Mouse (Mus musculus): Measurements from ENCODE around the gene Dgkb. TPM values are rescaled to one million over a fixed set of nuclear protein-coding genes. Genes with fewer than 3 reads are reported as not detected.

The Dgkb gene
- polyA plus RNA-seq, 1 experiment from 2014 or later = 0.99 TPM

DNA sequence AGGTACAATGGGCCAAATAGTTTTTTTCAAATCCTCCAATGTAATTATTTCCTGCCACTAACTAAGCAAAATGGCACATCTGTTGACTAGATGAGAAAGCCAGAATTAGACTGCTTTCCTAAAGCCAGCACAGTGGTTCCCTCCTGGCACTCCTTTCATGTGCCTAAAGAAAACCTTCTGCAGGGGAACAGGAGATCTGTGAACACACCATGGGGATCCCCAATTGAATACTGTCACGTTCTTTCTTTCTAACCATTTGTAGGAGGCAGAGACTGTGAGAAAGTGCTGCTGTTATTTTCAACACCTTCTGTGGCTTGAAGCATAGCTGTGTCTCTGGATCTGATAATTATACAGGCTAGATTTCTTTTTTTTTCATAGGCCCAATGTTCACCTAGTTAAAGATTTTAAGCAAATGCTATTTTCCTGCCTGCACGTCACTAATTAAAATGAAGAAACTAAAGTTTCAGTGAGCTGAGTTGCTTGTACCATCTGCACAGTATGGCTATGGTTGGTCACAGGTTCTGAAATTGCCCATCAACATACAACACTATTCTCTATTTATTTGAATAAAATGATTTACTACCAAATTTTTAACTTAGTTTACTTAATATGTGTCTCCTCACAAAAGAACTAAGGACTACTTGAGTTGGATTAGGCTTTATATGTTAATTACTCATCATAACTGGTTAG lies 161.1 kb downstream of the Dgkb start:
- H3K4me3 ChIP-seq (replicated peaks; ENCODE audit: low read length) = no peak overlapping the region
- H3K4me2 ChIP-seq (ENCODE audit: low read depth, low read length) = no peak overlapping the region
- H3K4me1 ChIP-seq (ENCODE audit: control insufficient read depth, insufficient read depth, low read length) = no peaks in the 10 kb centered on the region
- H3K36me3 ChIP-seq (ENCODE audit: control insufficient read depth, insufficient read depth, low read length) = no peaks in the 10 kb centered on the region
- no peak overlapping the region for H3K9ac ChIP-seq (ENCODE audit: low read length)
- H3K9me3 ChIP-seq (replicated peaks; ENCODE audit: control insufficient read depth, low read length) = no peaks in the 10 kb centered on the region
- H3K27ac ChIP-seq (ENCODE audit: low read length) = no peak overlapping the region
- no peaks in the 10 kb centered on the region for H3K27me3 ChIP-seq (ENCODE audit: control insufficient read depth, insufficient read depth, low read length)
- no peak for ATAC-seq (ENCODE audit: insufficient read depth, low FRiP score)
- 70% methylated on average over 2 of the region's 2 CpGs for WGBS

DNA sequence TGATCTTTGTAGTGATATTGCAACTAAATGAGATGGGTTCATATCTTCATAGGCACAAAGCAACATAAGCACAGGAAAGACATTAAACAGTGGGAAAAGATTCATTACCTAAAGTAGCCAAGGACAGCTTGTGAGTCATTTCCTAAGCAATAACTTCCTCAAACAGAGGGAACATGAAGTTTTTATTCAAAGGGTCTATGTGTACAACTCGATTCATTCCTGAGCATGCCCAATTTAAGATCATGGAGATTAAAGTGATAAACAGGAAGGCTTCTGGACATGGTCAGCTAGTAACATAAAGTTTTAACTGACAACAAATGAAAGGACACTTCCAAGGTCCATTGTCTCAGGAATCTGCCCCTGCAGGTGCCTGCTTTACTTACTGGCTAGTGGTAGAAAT lies 167.8 kb downstream of the Dgkb start:
- Histone ChIP-seq H3K9me3 (replicated peaks; ENCODE audit: control insufficient read depth, low read length) (no peaks in the 10 kb centered on the region), H3K27me3 (ENCODE audit: control insufficient read depth, insufficient read depth, low read length) (no peaks in the 10 kb centered on the region), H3K4me2 (ENCODE audit: low read depth, low read length) (no peak overlapping the region), H3K36me3 (ENCODE audit: control insufficient read depth, insufficient read depth, low read length) (no peaks in the 10 kb centered on the region), H3K4me3 (replicated peaks; ENCODE audit: low read length) (no peak overlapping the region), H3K27ac (ENCODE audit: low read length) (no peak overlapping the region), H3K9ac (ENCODE audit: low read length) (no peak overlapping the region), H3K4me1 (ENCODE audit: control insufficient read depth, insufficient read depth, low read length) (no peaks in the 10 kb centered on the region)
- no peak for ATAC-seq (ENCODE audit: insufficient read depth, low FRiP score)
- WGBS = 60% methylated on average over 1 of the region's 1 CpGs

DNA sequence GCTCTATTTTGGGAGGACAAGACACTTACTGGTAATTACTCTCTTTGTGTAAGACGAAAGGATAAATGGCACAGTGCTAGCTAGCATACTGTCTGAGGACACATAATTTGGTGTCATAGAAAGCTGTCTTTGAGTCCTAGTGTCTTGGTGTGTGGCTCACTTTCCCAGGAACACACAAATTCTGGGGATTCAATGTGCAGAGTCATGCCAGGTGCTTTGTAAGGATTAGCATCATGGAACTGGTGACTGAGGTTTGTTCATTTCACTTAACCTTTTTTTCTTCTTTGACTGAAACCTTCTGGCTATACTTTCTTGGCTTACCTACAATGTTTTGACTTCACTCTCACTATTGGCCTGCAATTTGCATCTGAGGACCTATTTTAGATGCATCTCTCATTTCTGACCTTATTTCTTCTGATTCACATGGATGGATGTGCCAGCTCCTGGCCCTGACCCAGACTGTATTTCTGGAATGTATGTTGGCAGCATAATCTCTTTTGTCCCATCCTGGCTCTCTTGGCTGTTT lies 170.6 kb downstream of the Dgkb start:
- no peak for ATAC-seq (ENCODE audit: insufficient read depth, low FRiP score)
- H3K4me1 ChIP-seq (ENCODE audit: control insufficient read depth, insufficient read depth, low read length) = no peaks in the 10 kb centered on the region
- H3K9me3 ChIP-seq (replicated peaks; ENCODE audit: control insufficient read depth, low read length) = no peaks in the 10 kb centered on the region
- H3K27me3 ChIP-seq (ENCODE audit: control insufficient read depth, insufficient read depth, low read length) = no peaks in the 10 kb centered on the region
- 56% methylated on average over 1 of the region's 1 CpGs for WGBS
- H3K27ac ChIP-seq (ENCODE audit: low read length) = no peak overlapping the region
- no peak overlapping the region for H3K4me2 ChIP-seq (ENCODE audit: low read depth, low read length)
- H3K36me3 ChIP-seq (ENCODE audit: control insufficient read depth, insufficient read depth, low read length) = no peaks in the 10 kb centered on the region
- no peak overlapping the region for H3K9ac ChIP-seq (ENCODE audit: low read length)
- no peak overlapping the region for H3K4me3 ChIP-seq (replicated peaks; ENCODE audit: low read length)

DNA sequence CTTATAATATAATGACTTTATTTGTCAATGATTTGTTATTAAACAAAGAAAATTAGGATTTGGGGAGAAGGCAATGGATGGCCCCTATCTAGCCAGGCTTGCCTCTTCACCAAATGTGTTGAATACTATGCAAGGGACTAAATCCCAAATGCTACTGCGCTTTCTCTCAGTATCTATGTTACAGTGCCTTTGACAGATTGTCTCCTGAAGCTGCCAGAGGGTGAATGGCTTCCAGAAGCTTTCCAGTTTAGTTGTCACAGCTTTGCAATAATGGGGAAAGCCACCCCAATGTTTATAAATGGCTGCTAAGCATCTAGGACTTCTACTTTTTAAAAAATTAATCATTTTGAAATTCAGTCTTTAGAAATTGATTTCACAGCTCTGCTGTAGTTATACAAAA lies 175.7 kb downstream of the Dgkb start:
- ATAC-seq (ENCODE audit: insufficient read depth, low FRiP score) = no peak
- Histone ChIP-seq H3K4me3 (replicated peaks; ENCODE audit: low read length) (no peak overlapping the region), H3K36me3 (ENCODE audit: control insufficient read depth, insufficient read depth, low read length) (no peaks in the 10 kb centered on the region), H3K27ac (ENCODE audit: low read length) (no peak overlapping the region), H3K4me2 (ENCODE audit: low read depth, low read length) (no peak overlapping the region), H3K4me1 (ENCODE audit: control insufficient read depth, insufficient read depth, low read length) (no peaks in the 10 kb centered on the region), H3K9me3 (replicated peaks; ENCODE audit: control insufficient read depth, low read length) (no peaks in the 10 kb centered on the region), H3K9ac (ENCODE audit: low read length) (no peak overlapping the region), H3K27me3 (ENCODE audit: control insufficient read depth, insufficient read depth, low read length) (no peaks in the 10 kb centered on the region)
- WGBS = 86% methylated on average over 1 of the region's 1 CpGs

DNA sequence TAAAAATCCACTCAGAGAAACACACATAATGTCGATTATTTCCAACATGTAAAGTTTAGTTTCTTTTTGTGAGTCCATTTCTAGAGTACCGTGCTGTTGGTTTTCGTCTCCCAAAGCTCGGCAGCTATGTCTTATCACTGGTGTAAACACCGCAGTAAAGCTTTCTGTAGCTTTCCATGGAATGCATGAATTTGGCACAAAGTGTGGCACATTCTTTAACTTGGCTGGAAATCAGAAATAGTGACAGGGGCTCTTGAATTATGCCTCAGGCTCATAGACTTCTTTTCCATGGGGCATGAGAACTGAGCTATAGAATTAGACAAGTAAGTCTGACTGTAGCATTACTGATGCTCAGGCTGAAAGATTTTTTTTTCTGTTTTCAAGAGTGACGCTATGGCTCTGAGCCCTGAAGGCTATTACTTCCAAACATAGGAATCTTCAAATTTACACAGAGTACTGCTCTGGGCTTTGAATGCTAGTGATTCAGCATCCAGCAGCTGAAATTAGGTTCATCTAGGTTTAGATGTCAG lies 179.0 kb downstream of the Dgkb start:
- ATAC-seq (ENCODE audit: insufficient read depth, low FRiP score) = no peak
- WGBS = 60% methylated on average over 6 of the region's 6 CpGs
- Histone ChIP-seq H3K9ac (ENCODE audit: low read length) (no peak overlapping the region), H3K27me3 (ENCODE audit: control insufficient read depth, insufficient read depth, low read length) (no peaks in the 10 kb centered on the region), H3K4me1 (ENCODE audit: control insufficient read depth, insufficient read depth, low read length) (no peaks in the 10 kb centered on the region), H3K4me3 (replicated peaks; ENCODE audit: low read length) (no peak overlapping the region), H3K36me3 (ENCODE audit: control insufficient read depth, insufficient read depth, low read length) (no peaks in the 10 kb centered on the region), H3K4me2 (ENCODE audit: low read depth, low read length) (peak overlapping the region; percentile 13; the same call in 1 of the 2 replicates), H3K9me3 (replicated peaks; ENCODE audit: control insufficient read depth, low read length) (no peaks in the 10 kb centered on the region), H3K27ac (ENCODE audit: low read length) (no peak overlapping the region)

DNA sequence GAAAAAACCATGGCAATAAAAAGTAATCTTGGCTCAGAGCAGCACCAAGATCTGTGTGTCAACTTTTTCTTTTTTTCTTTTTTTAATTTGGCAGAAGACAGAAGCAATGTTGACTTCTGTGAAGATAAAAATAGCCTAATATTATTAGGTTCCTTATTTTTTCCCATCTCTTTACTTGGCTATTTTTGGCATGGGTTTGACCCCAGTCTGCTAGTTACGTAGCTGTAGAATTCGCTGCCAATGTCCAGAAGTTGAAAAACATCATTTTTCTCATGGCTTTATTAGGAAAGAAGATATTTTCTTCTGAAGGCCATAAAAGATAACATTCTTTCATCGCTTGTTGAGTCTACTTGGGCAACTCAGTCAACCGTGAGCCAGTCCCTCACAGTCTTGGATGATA lies 200.1 kb downstream of the Dgkb start:
- Histone ChIP-seq H3K4me1 (ENCODE audit: control insufficient read depth, insufficient read depth, low read length) (no peaks in the 10 kb centered on the region), H3K4me2 (ENCODE audit: low read depth, low read length) (no peak overlapping the region), H3K27me3 (ENCODE audit: control insufficient read depth, insufficient read depth, low read length) (no peaks in the 10 kb centered on the region), H3K4me3 (replicated peaks; ENCODE audit: low read length) (no peak overlapping the region), H3K9ac (ENCODE audit: low read length) (no peak overlapping the region), H3K9me3 (replicated peaks; ENCODE audit: control insufficient read depth, low read length) (no peaks in the 10 kb centered on the region), H3K27ac (ENCODE audit: low read length) (no peak overlapping the region), H3K36me3 (ENCODE audit: control insufficient read depth, insufficient read depth, low read length) (no peaks in the 10 kb centered on the region)
- ATAC-seq (ENCODE audit: insufficient read depth, low FRiP score) = no peak
- WGBS = 75% methylated on average over 4 of the region's 4 CpGs

DNA sequence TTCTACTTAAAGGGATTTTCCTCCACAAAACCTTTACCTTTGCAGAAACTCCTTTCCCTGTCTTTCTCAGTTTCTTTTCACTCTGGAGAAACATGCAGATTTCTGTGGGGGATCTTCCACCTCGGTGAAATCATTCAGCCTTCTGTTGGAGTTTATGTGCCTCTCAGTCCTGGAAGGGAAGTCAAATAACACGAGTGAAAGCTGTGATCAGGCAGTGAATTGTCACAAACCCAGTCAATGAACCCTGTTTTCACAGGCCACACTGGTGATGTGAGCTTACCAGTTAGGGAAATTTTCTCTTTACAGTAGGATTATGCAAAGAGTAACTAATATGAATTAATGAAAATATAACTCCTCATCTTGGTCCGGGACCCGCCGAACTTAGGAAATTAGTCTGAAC lies 229.7 kb downstream of the Dgkb start:
- 88% methylated on average over 5 of the region's 5 CpGs for WGBS

DNA sequence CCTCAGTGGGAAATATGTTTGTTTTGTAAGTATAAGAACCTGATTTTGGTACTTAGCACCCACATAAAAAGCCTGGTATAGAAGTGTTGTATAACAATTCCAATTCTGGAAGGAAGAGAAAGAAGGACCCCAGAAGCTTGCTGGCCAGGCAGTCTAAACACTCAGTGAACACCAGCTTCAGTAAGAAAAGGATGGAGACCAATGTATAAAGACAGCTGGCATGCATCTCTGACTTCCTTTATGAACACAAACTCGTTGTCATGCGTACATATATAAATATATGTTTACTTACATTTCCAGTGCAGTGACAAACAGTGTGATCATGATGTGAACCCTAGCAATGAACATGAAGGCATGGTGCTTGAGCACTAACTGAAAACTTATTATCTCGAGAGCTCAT lies 270.7 kb downstream of the Dgkb start:
- ATAC-seq (ENCODE audit: insufficient read depth, low FRiP score) = no peak
- H3K4me1 ChIP-seq (ENCODE audit: control insufficient read depth, insufficient read depth, low read length) = no peaks in the 10 kb centered on the region
- H3K4me3 ChIP-seq (replicated peaks; ENCODE audit: low read length) = no peak overlapping the region
- H3K4me2 ChIP-seq (ENCODE audit: low read depth, low read length) = no peak overlapping the region
- H3K27me3 ChIP-seq (ENCODE audit: control insufficient read depth, insufficient read depth, low read length) = no peaks in the 10 kb centered on the region
- 61% methylated on average over 3 of the region's 3 CpGs for WGBS
- H3K9me3 ChIP-seq (replicated peaks; ENCODE audit: control insufficient read depth, low read length) = no peaks in the 10 kb centered on the region
- H3K36me3 ChIP-seq (ENCODE audit: control insufficient read depth, insufficient read depth, low read length) = no peaks in the 10 kb centered on the region
- H3K9ac ChIP-seq (ENCODE audit: low read length) = no peak overlapping the region
- no peak overlapping the region for H3K27ac ChIP-seq (ENCODE audit: low read length)

More for the DNA sequence above, 229.7 kb downstream of the Dgkb start:
- Histone ChIP-seq H3K9ac (ENCODE audit: low read length) (no peak overlapping the region), H3K4me1 (ENCODE audit: control insufficient read depth, insufficient read depth, low read length) (no peaks in the 10 kb centered on the region), H3K36me3 (ENCODE audit: control insufficient read depth, insufficient read depth, low read length) (no peaks in the 10 kb centered on the region), H3K27ac (ENCODE audit: low read length) (no peak overlapping the region), H3K27me3 (ENCODE audit: control insufficient read depth, insufficient read depth, low read length) (no peaks in the 10 kb centered on the region), H3K4me2 (ENCODE audit: low read depth, low read length) (no peak overlapping the region), H3K9me3 (replicated peaks; ENCODE audit: control insufficient read depth, low read length) (no peaks in the 10 kb centered on the region), H3K4me3 (replicated peaks; ENCODE audit: low read length) (no peak overlapping the region)
- no peak for ATAC-seq (ENCODE audit: insufficient read depth, low FRiP score)

DNA sequence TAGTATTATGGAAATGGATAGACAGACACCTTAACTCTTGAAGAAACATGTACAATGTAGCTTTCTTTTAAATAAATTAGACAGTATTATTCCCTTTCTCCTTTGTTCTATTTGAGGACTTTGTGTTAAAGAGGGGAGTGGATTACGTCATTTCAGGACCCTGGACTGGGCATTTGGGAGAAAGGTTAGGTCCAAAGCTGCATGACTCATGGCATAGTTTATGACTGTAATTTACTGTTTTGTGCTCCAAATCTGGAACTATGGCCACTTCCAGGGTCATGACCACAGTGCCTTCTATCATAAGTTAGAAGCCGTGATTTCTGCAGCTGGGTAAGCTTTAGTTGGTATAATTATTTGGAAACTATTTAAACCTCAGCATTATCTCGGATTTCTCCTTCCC lies 294.4 kb downstream of the Dgkb start:
- Histone ChIP-seq H3K4me1 (ENCODE audit: control insufficient read depth, insufficient read depth, low read length) (no peaks in the 10 kb centered on the region), H3K4me3 (replicated peaks; ENCODE audit: low read length) (no peak overlapping the region), H3K27me3 (ENCODE audit: control insufficient read depth, insufficient read depth, low read length) (no peaks in the 10 kb centered on the region), H3K4me2 (ENCODE audit: low read depth, low read length) (no peak overlapping the region), H3K27ac (ENCODE audit: low read length) (no peak overlapping the region), H3K36me3 (ENCODE audit: control insufficient read depth, insufficient read depth, low read length) (no peaks in the 10 kb centered on the region), H3K9me3 (replicated peaks; ENCODE audit: control insufficient read depth, low read length) (no peaks in the 10 kb centered on the region), H3K9ac (ENCODE audit: low read length) (no peak overlapping the region)
- ATAC-seq (ENCODE audit: insufficient read depth, low FRiP score) = no peak
- WGBS = 61% methylated on average over 3 of the region's 3 CpGs

All from stomach, embryonic 16.5 days (tissue).